Mouse (Mus musculus): ENCODE measurements around the gene Gtdc1.

- TF ChIP-seq GATA2 (IDR thresholded peaks at IDR 0.05; ENCODE audit: borderline replicate concordance, low read depth, low read length) (no peak), CTCF (IDR thresholded peaks at IDR 0.05; ENCODE audit: low read depth, low read length) (no peak), GATA1 (IDR thresholded peaks at IDR 0.05; ENCODE audit: borderline replicate concordance, low read length) (no peak), POLR2AphosphoS5 (IDR thresholded peaks at IDR 0.05; ENCODE audit: insufficient replicate concordance, low read depth, low read length) (no peak)
These were observed 368.1 kb downstream of the Gtdc1 start for GRCm38 (mm10) chr2:44559242-44559944.

Data from G1E (cell line).